17 mouse cellular contexts compared by ENCODE assay signal in genomic region chr2:160628055-160628454, GRCm38 (mm10).
"Had no signal": no experiment of that assay in that cellular context is flagged by ENCODE, and none has a peak within 500 bp of the region (broad histone marks: within the 10 kb centered on the region; RNA-seq: fewer than 3 reads in every experiment).

No protein-coding gene starts in this region.

- H3K4me2 ChIP-seq: lung, embryonic 14.5 days; midbrain, embryonic 13.5 days; neural tube, embryonic 13.5 days; neural tube, embryonic 15.5 days had no signal

- H3K9me3 ChIP-seq: midbrain, embryonic 13.5 days; neural tube, embryonic 13.5 days; neural tube, embryonic 15.5 days had no signal

- H3K4me1 ChIP-seq: midbrain, embryonic 10.5 days; midbrain, embryonic 13.5 days; neural tube, embryonic 13.5 days; neural tube, embryonic 15.5 days had no signal

- H3K9ac ChIP-seq: lung, embryonic 14.5 days; midbrain, embryonic 13.5 days; neural tube, embryonic 13.5 days; neural tube, embryonic 15.5 days had no signal

- H3K4me3 ChIP-seq: midbrain, embryonic 10.5 days; midbrain, embryonic 13.5 days; myocyte; neural tube, embryonic 13.5 days; neural tube, embryonic 15.5 days had no signal

- H3K36me3 ChIP-seq: midbrain, embryonic 10.5 days; midbrain, embryonic 13.5 days; neural tube, embryonic 13.5 days; neural tube, embryonic 15.5 days had no signal

- ATAC-seq: midbrain, embryonic 13.5 days; midbrain, embryonic 16.5 days had no signal

- DNase-seq: lung, adult 18-20 months; lung, embryonic 14.5 days; lung, postnatal 10 days; retina, postnatal 1 day; right cerebral cortex, adult 18-20 months; right cerebral cortex, postnatal 25 days; right cerebral cortex, postnatal 4 days; spleen, adult 18-20 months; thymus, adult 18-20 months; thymus, postnatal 14 days; thymus, postnatal 36 days had no signal

- H3K27ac ChIP-seq: midbrain, embryonic 10.5 days; midbrain, embryonic 13.5 days; neural tube, embryonic 13.5 days; neural tube, embryonic 15.5 days had no signal

- H3K27me3 ChIP-seq: midbrain, embryonic 13.5 days; neural tube, embryonic 13.5 days; neural tube, embryonic 15.5 days had no signal
